Mouse (Mus musculus): ENCODE results near the gene Telo2. TPM values are rescaled to one million over a fixed set of nuclear protein-coding genes. Genes with fewer than 3 reads are reported as not detected.

The Telo2 gene
- polyA plus RNA-seq, 1 experiment from 2014 or later: 28.8 TPM

DNA sequence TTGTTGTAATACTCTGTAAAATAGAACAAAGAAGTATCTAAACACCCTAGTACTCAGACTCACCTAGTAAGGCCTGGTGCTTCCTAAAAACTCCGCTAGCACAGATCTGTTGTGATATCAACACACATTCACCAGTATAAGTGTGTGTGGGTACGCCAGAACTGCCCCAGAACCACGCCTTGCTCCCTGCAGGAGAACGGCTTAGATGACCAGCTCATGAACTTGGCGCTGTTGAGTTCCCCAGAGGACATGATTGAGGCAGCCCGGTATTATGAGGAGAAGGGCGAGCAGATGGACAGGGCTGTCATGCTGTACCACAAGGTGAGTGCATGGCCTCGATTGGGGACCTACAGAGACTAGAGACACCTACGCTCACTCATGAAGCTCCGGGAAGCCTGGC lies 25.3 kb downstream of the Telo2 start:
- DNase-seq (ENCODE audit: low spot score) (no peak), ATAC-seq (ENCODE audit: insufficient number of reproducible peaks, low FRiP score, low TSS enrichment, low read depth) (no peak)
- Histone ChIP-seq H3K27ac (replicated peaks; ENCODE audit: low read depth, low read length) (no peak overlapping the region), H3K9ac (ENCODE audit: low read length) (no peak overlapping the region), H3K27me3 (ENCODE audit: control insufficient read depth, insufficient read depth, low read length) (no peaks in the 10 kb centered on the region), H3K4me1 (ENCODE audit: control insufficient read depth, insufficient read depth, low read length) (no peaks in the 10 kb centered on the region; the same call in 1 of the 2 replicates), H3K4me3 (ENCODE audit: low read depth, low read length) (no peak overlapping the region), H3K9me3 (ENCODE audit: control insufficient read depth, low read length) (no peaks in the 10 kb centered on the region), H3K4me2 (ENCODE audit: low read depth, severe bottlenecking) (no peak overlapping the region), H3K36me3 (ENCODE audit: control insufficient read depth, insufficient read depth, low read length) (peaks cover 5% of the 10 kb centered on the region)
- WGBS: 93% methylated on average over 10 of the region's 10 CpGs

DNA sequence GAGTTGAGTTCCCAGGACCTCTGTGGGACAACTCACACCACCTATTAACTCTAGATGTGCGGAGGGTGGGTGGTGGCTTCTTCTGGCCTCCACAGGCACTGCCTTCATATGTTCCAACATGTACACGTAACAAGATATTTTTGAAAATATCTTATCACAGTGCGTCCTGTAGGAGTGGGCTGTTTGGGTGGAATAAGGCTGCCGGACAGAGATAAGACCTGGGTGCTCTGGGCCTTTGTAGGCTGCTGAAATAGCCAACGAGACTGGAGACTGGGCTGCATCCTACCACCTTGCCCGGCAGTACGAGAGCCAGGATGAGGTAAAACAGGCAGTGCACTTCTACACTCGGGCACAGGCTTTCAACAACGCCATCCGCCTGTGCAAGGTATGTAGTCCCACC lies 26.6 kb downstream of the Telo2 start:
- H3K4me2 ChIP-seq (ENCODE audit: low read depth, severe bottlenecking): no peak overlapping the region
- no peak overlapping the region for H3K9ac ChIP-seq (ENCODE audit: low read length)
- no peak overlapping the region for H3K4me3 ChIP-seq (ENCODE audit: low read depth, low read length)
- peaks cover 7% of the 10 kb centered on the region for H3K4me1 ChIP-seq (ENCODE audit: control insufficient read depth, insufficient read depth, low read length)
- ATAC-seq (ENCODE audit: insufficient number of reproducible peaks, low FRiP score, low TSS enrichment, low read depth): 0 out of 2 replicates have a peak, but pooled peaks have one; percentile 15
- no peaks in the 10 kb centered on the region for H3K27me3 ChIP-seq (ENCODE audit: control insufficient read depth, insufficient read depth, low read length)
- DNase-seq (ENCODE audit: low spot score): no peak
- no peak overlapping the region for H3K27ac ChIP-seq (replicated peaks; ENCODE audit: low read depth, low read length)
- H3K9me3 ChIP-seq (ENCODE audit: control insufficient read depth, low read length): no peaks in the 10 kb centered on the region
- WGBS: 94% methylated on average over 10 of the region's 10 CpGs
- H3K36me3 ChIP-seq (ENCODE audit: control insufficient read depth, insufficient read depth, low read length): peaks cover 5% of the 10 kb centered on the region

GRCm38 (mm10) chr17:25086724-25087123 lies 29.0 kb downstream of the Telo2 start:
- 87% methylated on average over 7 of the region's 7 CpGs for WGBS

DNA sequence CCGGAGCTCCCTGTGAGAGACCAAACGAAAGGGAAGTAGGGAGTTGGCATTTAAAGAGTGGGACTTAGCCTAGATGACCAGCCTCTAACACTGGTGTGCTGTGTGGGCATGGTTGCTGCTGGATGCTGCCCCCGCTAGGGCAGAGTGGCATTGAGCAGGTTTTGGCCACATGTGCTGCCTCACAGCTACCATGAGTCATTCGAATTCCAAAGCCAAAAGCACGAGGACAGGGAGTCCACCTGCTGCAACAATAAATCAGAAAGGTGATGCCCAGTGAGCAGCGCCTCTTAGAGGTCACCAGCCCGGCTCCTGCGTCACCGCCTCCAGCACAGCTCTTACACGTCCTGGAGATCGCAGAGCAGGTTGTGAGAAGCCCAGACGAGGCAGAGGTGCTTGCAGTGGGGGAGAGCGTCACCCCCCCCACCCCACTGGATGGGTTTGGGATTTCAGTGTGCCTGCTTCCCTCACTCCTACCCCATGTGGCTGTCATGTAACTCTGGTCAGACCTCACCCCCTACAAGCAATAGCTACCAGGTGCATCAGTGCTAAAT lies 30.9 kb downstream of the Telo2 start:
- no peak for ATAC-seq (ENCODE audit: insufficient number of reproducible peaks, low FRiP score, low TSS enrichment, low read depth)
- WGBS: 67% methylated on average over 13 of the region's 13 CpGs
- H3K27ac ChIP-seq (replicated peaks; ENCODE audit: low read depth, low read length): peak overlapping the region; percentile 95; the same call in 1 of the 2 replicates
- H3K36me3 ChIP-seq (ENCODE audit: control insufficient read depth, insufficient read depth, low read length): peaks cover 5% of the 10 kb centered on the region
- H3K4me1 ChIP-seq (ENCODE audit: control insufficient read depth, insufficient read depth, low read length): peaks cover 30% of the 10 kb centered on the region
- H3K27me3 ChIP-seq (ENCODE audit: control insufficient read depth, insufficient read depth, low read length): no peaks in the 10 kb centered on the region
- H3K4me2 ChIP-seq (ENCODE audit: low read depth, severe bottlenecking): no peak overlapping the region
- no peak overlapping the region for H3K4me3 ChIP-seq (ENCODE audit: low read depth, low read length)
- no peak overlapping the region for H3K9ac ChIP-seq (ENCODE audit: low read length)
- H3K9me3 ChIP-seq (ENCODE audit: control insufficient read depth, low read length): no peaks in the 10 kb centered on the region
- peak; percentile 40 for DNase-seq (ENCODE audit: low spot score)

More at GRCm38 (mm10) chr17:25086724-25087123, 29.0 kb downstream of the Telo2 start:
- no peak overlapping the region for H3K9ac ChIP-seq (ENCODE audit: low read length)
- no peaks in the 10 kb centered on the region for H3K9me3 ChIP-seq (ENCODE audit: control insufficient read depth, low read length)
- no peaks in the 10 kb centered on the region for H3K27me3 ChIP-seq (ENCODE audit: control insufficient read depth, insufficient read depth, low read length)
- no peak overlapping the region for H3K4me2 ChIP-seq (ENCODE audit: low read depth, severe bottlenecking)
- peaks cover 5% of the 10 kb centered on the region for H3K36me3 ChIP-seq (ENCODE audit: control insufficient read depth, insufficient read depth, low read length)
- H3K4me1 ChIP-seq (ENCODE audit: control insufficient read depth, insufficient read depth, low read length): peaks cover 24% of the 10 kb centered on the region
- no peak overlapping the region for H3K27ac ChIP-seq (replicated peaks; ENCODE audit: low read depth, low read length)
- no peak for ATAC-seq (ENCODE audit: insufficient number of reproducible peaks, low FRiP score, low TSS enrichment, low read depth)
- no peak overlapping the region for H3K4me3 ChIP-seq (ENCODE audit: low read depth, low read length)
- no peak for DNase-seq (ENCODE audit: low spot score)

DNA sequence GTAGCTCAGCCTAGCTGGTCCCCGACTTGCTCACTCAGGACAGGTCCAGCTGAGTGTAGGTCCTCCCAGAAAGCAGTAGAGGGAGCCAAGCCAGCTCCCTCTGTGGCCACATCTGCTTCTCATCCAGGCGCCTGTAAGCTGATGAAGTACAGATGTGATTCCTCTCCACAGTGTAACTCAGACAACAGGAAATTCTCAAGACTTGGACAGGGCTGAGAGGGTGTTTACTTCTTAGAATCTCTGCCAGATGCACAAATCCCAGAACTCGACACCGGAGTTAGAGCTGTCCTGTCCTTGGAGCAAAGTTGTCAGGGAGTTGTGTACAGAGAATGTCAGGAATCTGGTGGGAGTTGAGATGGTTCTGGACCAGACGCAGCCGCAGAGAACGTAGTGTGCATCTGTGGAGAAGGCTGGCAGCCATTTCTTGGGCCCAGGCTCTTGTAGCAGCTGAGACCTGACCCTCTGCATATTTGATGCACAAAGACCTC lies 32.3 kb downstream of the Telo2 start, which contains the start of gene Tmem204:
Tmem204 (minus strand) TSS at position 148 of the 488 bp plus-strand sequence.
- ATAC-seq (ENCODE audit: insufficient number of reproducible peaks, low FRiP score, low TSS enrichment, low read depth) (peak; percentile 93), DNase-seq (ENCODE audit: low spot score) (peak; percentile 90)
- Histone ChIP-seq H3K4me3 (ENCODE audit: low read depth, low read length) (no peak within 1 kb of the TSS), H3K4me2 (ENCODE audit: low read depth, severe bottlenecking) (0 out of 2 replicates have a peak within 1 kb of the TSS, but pooled peaks have one; percentile 13), H3K27me3 (ENCODE audit: control insufficient read depth, insufficient read depth, low read length) (no peaks in the 10 kb centered on the region), H3K9me3 (ENCODE audit: control insufficient read depth, low read length) (no peaks in the 10 kb centered on the region), H3K9ac (ENCODE audit: low read length) (peak within 1 kb of the TSS; percentile 48), H3K27ac (replicated peaks; ENCODE audit: low read depth, low read length) (peak within 1 kb of the TSS; percentile 95), H3K36me3 (ENCODE audit: control insufficient read depth, insufficient read depth, low read length) (peaks cover 5% of the 10 kb centered on the region), H3K4me1 (ENCODE audit: control insufficient read depth, insufficient read depth, low read length) (peaks cover 30% of the 10 kb centered on the region)
- 12% methylated on average over 7 of the region's 7 CpGs for WGBS

- Histone ChIP-seq H3K4me2 (ENCODE audit: low read depth, severe bottlenecking) (no peak overlapping the region), H3K9ac (ENCODE audit: low read length) (no peak overlapping the region), H3K4me3 (ENCODE audit: low read depth, low read length) (no peak overlapping the region), H3K27ac (replicated peaks; ENCODE audit: low read depth, low read length) (no peak overlapping the region), H3K4me1 (ENCODE audit: control insufficient read depth, insufficient read depth, low read length) (peaks cover 30% of the 10 kb centered on the region), H3K36me3 (ENCODE audit: control insufficient read depth, insufficient read depth, low read length) (peaks cover 2% of the 10 kb centered on the region; the same call in 1 of the 2 replicates), H3K27me3 (ENCODE audit: control insufficient read depth, insufficient read depth, low read length) (no peaks in the 10 kb centered on the region), H3K9me3 (ENCODE audit: control insufficient read depth, low read length) (no peaks in the 10 kb centered on the region)
- WGBS: 48% methylated on average over 3 of the region's 3 CpGs
- ATAC-seq (ENCODE audit: insufficient number of reproducible peaks, low FRiP score, low TSS enrichment, low read depth) (no peak), DNase-seq (ENCODE audit: low spot score) (no peak)
Measured at GRCm38 (mm10) chr17:25082887-25083286, 32.9 kb downstream of the Telo2 start.

GRCm38 (mm10) chr17:25082081-25082847 lies 33.5 kb downstream of the Telo2 start:
- ATAC-seq (ENCODE audit: insufficient number of reproducible peaks, low FRiP score, low TSS enrichment, low read depth) (no peak), DNase-seq (ENCODE audit: low spot score) (peak; percentile 26)
- H3K9me3 ChIP-seq (ENCODE audit: control insufficient read depth, low read length): no peaks in the 10 kb centered on the region
- H3K36me3 ChIP-seq (ENCODE audit: control insufficient read depth, insufficient read depth, low read length): peaks cover 2% of the 10 kb centered on the region; the same call in 1 of the 2 replicates
- WGBS: 55% methylated on average over 14 of the region's 14 CpGs
- peaks cover 30% of the 10 kb centered on the region for H3K4me1 ChIP-seq (ENCODE audit: control insufficient read depth, insufficient read depth, low read length)
- H3K9ac ChIP-seq (ENCODE audit: low read length): no peak overlapping the region
- no peaks in the 10 kb centered on the region for H3K27me3 ChIP-seq (ENCODE audit: control insufficient read depth, insufficient read depth, low read length)
- H3K4me3 ChIP-seq (ENCODE audit: low read depth, low read length): no peak overlapping the region
- peak overlapping the region; percentile 57; the same call in 1 of the 2 replicates for H3K27ac ChIP-seq (replicated peaks; ENCODE audit: low read depth, low read length)
- H3K4me2 ChIP-seq (ENCODE audit: low read depth, severe bottlenecking): no peak overlapping the region

GRCm38 (mm10) chr17:25080960-25081381 lies 34.8 kb downstream of the Telo2 start:
- H3K9me3 ChIP-seq (ENCODE audit: control insufficient read depth, low read length): no peaks in the 10 kb centered on the region
- DNase-seq (ENCODE audit: low spot score): no peak
- peak overlapping the region; percentile 30; the same call in 1 of the 2 replicates for H3K27ac ChIP-seq (replicated peaks; ENCODE audit: low read depth, low read length)
- peaks cover 2% of the 10 kb centered on the region; the same call in 1 of the 2 replicates for H3K36me3 ChIP-seq (ENCODE audit: control insufficient read depth, insufficient read depth, low read length)
- H3K27me3 ChIP-seq (ENCODE audit: control insufficient read depth, insufficient read depth, low read length): no peaks in the 10 kb centered on the region
- H3K4me3 ChIP-seq (ENCODE audit: low read depth, low read length): no peak overlapping the region; the same call in 1 of the 2 replicates
- WGBS: 70% methylated on average over 11 of the region's 11 CpGs
- ATAC-seq (ENCODE audit: insufficient number of reproducible peaks, low FRiP score, low TSS enrichment, low read depth): no peak
- peaks cover 30% of the 10 kb centered on the region for H3K4me1 ChIP-seq (ENCODE audit: control insufficient read depth, insufficient read depth, low read length)
- peak overlapping the region; percentile 22; the same call in 1 of the 2 replicates for H3K9ac ChIP-seq (ENCODE audit: low read length)
- H3K4me2 ChIP-seq (ENCODE audit: low read depth, severe bottlenecking): no peak overlapping the region
